In genomic region chr10:106375653-106376052, GRCm38 (mm10) we compare ENCODE assay signal across 27 mouse cellular contexts.
DNase-seq lines count a peak whose midpoint lies in the region; ATAC-seq and TF ChIP-seq lines count a peak whose summit lies in the region.
"Had no signal": no experiment of that assay in that cellular context is flagged by ENCODE, and none has a peak within 500 bp of the region (broad histone marks: within the 10 kb centered on the region; RNA-seq: fewer than 3 reads in every experiment).

No protein-coding gene starts in this region.

- WGBS in forebrain, embryonic 15.5 days, result 60% methylated on average over 1 of the region's 1 CpGs
- 87% methylated on average over 1 of the region's 1 CpGs for WGBS in forebrain, embryonic 10.5 days

- no peak overlapping the region for H3K4me2 ChIP-seq in forebrain, embryonic 15.5 days (replicated peaks)
- H3K4me2 ChIP-seq: embryonic facial prominence, embryonic 13.5 days; heart, embryonic 15.5 days; hindbrain, embryonic 15.5 days; liver, embryonic 13.5 days; neural tube, embryonic 12.5 days had no signal

- no peaks in the 10 kb centered on the region for H3K27me3 ChIP-seq in forebrain, embryonic 15.5 days
- no peaks in the 10 kb centered on the region for H3K27me3 ChIP-seq in forebrain, embryonic 10.5 days (ENCODE audit: poor library complexity, severe bottlenecking)
- H3K27me3 ChIP-seq: embryonic facial prominence, embryonic 13.5 days; heart, embryonic 15.5 days; hindbrain, embryonic 15.5 days; liver, embryonic 13.5 days; megakaryocyte, embryonic 14.5 days; neural tube, embryonic 12.5 days had no signal

- H3K4me3 ChIP-seq in forebrain, embryonic 15.5 days, result no peak overlapping the region
- no peak overlapping the region for H3K4me3 ChIP-seq in forebrain, embryonic 10.5 days
- H3K4me3 ChIP-seq: embryonic facial prominence, embryonic 13.5 days; erythroblast, embryonic 14.5 days; gastrocnemius, adult 2 months; heart, embryonic 15.5 days; hindbrain, embryonic 15.5 days; layer of hippocampus, adult 2 months; liver, embryonic 13.5 days; megakaryocyte, embryonic 14.5 days; neural tube, embryonic 12.5 days had no signal

- H3K9me3 ChIP-seq in forebrain, embryonic 15.5 days, result no peaks in the 10 kb centered on the region
- H3K9me3 ChIP-seq in forebrain, embryonic 10.5 days, result no peaks in the 10 kb centered on the region
- H3K9me3 ChIP-seq: embryonic facial prominence, embryonic 13.5 days; heart, embryonic 15.5 days; hindbrain, embryonic 15.5 days; liver, embryonic 13.5 days; neural tube, embryonic 12.5 days had no signal

- H3K9ac ChIP-seq in forebrain, embryonic 15.5 days (replicated peaks), result no peak overlapping the region
- H3K9ac ChIP-seq: embryonic facial prominence, embryonic 13.5 days; heart, embryonic 15.5 days; hindbrain, embryonic 15.5 days; liver, embryonic 13.5 days; neural tube, embryonic 12.5 days had no signal

- no peak for DNase-seq in forebrain, embryonic 10.5 days (ENCODE audit: extremely low spot score, low spot score)
- peak; percentile 39 for DNase-seq in brain, adult 2 months (ENCODE audit: low read depth, low spot score)
- DNase-seq in brain, embryonic 14.5 days (ENCODE audit: low read depth), result peak; percentile 66
- DNase-seq in cerebellum, postnatal 25 days, result peak; percentile 35 to 69
- no peak for DNase-seq in adrenal gland, postnatal 10 days
- DNase-seq in left cerebral cortex, adult 11 months (ENCODE audit: low spot score), result no peak
- DNase-seq: adrenal gland, adult 2 months; embryo, embryonic 11 days; gastrocnemius, adult 2 months; heart, postnatal 36 days; kidney, postnatal 25 days; layer of hippocampus, postnatal 36 days; liver, embryonic 13.5 days; lung, adult 2 months; lung, postnatal 36 days; midbrain, embryonic 14.5 days; retina, postnatal 1 day; thymus, postnatal 25 days had no signal

- H3K4me1 ChIP-seq in forebrain, embryonic 15.5 days, result no peaks in the 10 kb centered on the region
- H3K4me1 ChIP-seq in forebrain, embryonic 10.5 days, result no peaks in the 10 kb centered on the region
- H3K4me1 ChIP-seq: embryonic facial prominence, embryonic 13.5 days; heart, embryonic 15.5 days; hindbrain, embryonic 15.5 days; liver, embryonic 13.5 days; megakaryocyte, embryonic 14.5 days; neural tube, embryonic 12.5 days had no signal

- H3K36me3 ChIP-seq in forebrain, embryonic 15.5 days, result no peaks in the 10 kb centered on the region
- no peaks in the 10 kb centered on the region for H3K36me3 ChIP-seq in forebrain, embryonic 10.5 days (replicated peaks)
- H3K36me3 ChIP-seq: embryonic facial prominence, embryonic 13.5 days; heart, embryonic 15.5 days; hindbrain, embryonic 15.5 days; liver, embryonic 13.5 days; neural tube, embryonic 12.5 days had no signal

- peak; percentile 90 for ATAC-seq in forebrain, embryonic 15.5 days (replicated peaks)
- ATAC-seq: intestine, embryonic 16.5 days had no signal

- TF ChIP-seq POLR2A in brain, embryonic 14.5 days (IDR thresholded peaks at IDR 0.05; ENCODE audit: borderline replicate concordance, extremely low read depth, insufficient read depth, insufficient read length, poor library complexity, severe bottlenecking), result no peak

- H3K27ac ChIP-seq in forebrain, embryonic 15.5 days (replicated peaks), result no peak overlapping the region; the same call in 1 of the 2 replicates
- no peak overlapping the region for H3K27ac ChIP-seq in forebrain, embryonic 10.5 days
- H3K27ac ChIP-seq: embryonic facial prominence, embryonic 13.5 days; gastrocnemius, adult 2 months; heart, embryonic 15.5 days; hindbrain, embryonic 15.5 days; layer of hippocampus, adult 2 months; liver, embryonic 13.5 days; neural tube, embryonic 12.5 days had no signal

- no peak for TF ChIP-seq CTCF in brain, embryonic 14.5 days (IDR thresholded peaks at IDR 0.05; ENCODE audit: borderline replicate concordance, extremely low read depth, insufficient read depth, insufficient read length)

Comparison
In these comparisons a context has a peak if more than half of its experiments do, and no peak if none do; other contexts are left out.
1. DNase-seq: peak in brain, adult 2 months (single experiment), brain, embryonic 14.5 days (single experiment) and cerebellum, postnatal 25 days (2 of 2); none in forebrain, embryonic 10.5 days (single experiment), adrenal gland, postnatal 10 days (single experiment) and left cerebral cortex, adult 11 months (single experiment).